Mouse (Mus musculus): ENCODE data around the gene Tmem229b. TPM values are rescaled to one million over a fixed set of nuclear protein-coding genes. Genes with fewer than 3 reads are reported as not detected.

The Tmem229b gene
- polyA plus RNA-seq, 1 experiment from 2014 or later, result 2.9 TPM

Other genes starting within 250 kb of the Tmem229b start
- gene Atp6v1d, start 146.0 kb downstream of the Tmem229b start, polyA plus RNA-seq (2014; fragmentation: Nextera tagmentation; extraction: Ambion mirVana), result 65.2 and 81.8 TPM in 2 replicates
- 245 and 270 TPM in 2 replicates for gene Eif2s1, start 145.8 kb downstream of the Tmem229b start, polyA plus RNA-seq (2014; fragmentation: Nextera tagmentation; extraction: Ambion mirVana)
- gene Plek2, start 100.7 kb downstream of the Tmem229b start, polyA plus RNA-seq (2014; fragmentation: Nextera tagmentation; extraction: Ambion mirVana), result 3.5 and 3.6 TPM in 2 replicates
- gene Plekhh1, start 21.5 kb upstream of the Tmem229b start, polyA plus RNA-seq (2014; fragmentation: Nextera tagmentation; extraction: Ambion mirVana), result 5.3 and 7.9 TPM in 2 replicates
- gene Pigh, start 82.0 kb upstream of the Tmem229b start, polyA plus RNA-seq (2014; fragmentation: Nextera tagmentation; extraction: Ambion mirVana), result 27.1 and 36.4 TPM in 2 replicates
- 17.5 and 18.0 TPM in 2 replicates for gene Arg2, start 123.2 kb upstream of the Tmem229b start, polyA plus RNA-seq (2014; fragmentation: Nextera tagmentation; extraction: Ambion mirVana)
- 77.5 and 80.4 TPM in 2 replicates for gene Vti1b, start 165.0 kb upstream of the Tmem229b start, polyA plus RNA-seq (2014; fragmentation: Nextera tagmentation; extraction: Ambion mirVana)
- 16.6 and 27.2 TPM in 2 replicates for gene Rdh11, start 184.7 kb upstream of the Tmem229b start, polyA plus RNA-seq (2014; fragmentation: Nextera tagmentation; extraction: Ambion mirVana)
- gene Rdh12, start 201.3 kb upstream of the Tmem229b start, polyA plus RNA-seq (2014; fragmentation: Nextera tagmentation; extraction: Ambion mirVana), result 2.2 and 3.3 TPM in 2 replicates